Mouse (Mus musculus): ENCODE data around the gene Dact3.

GRCm38 (mm10) chr7:16872478-16872877 lies 2.6 kb upstream of the Dact3 start:
- TF ChIP-seq CTCF (IDR thresholded peaks at IDR 0.05; ENCODE audit: low read depth) (no peak), EP300 (optimal IDR thresholded peaks at IDR 0.05) (no peak)
